Mouse (Mus musculus) thymus, adult 2 months (tissue): ENCODE measurements around the gene Gtf3c4.

Experiments used
- CTCF ChIP-seq: fragments of 200-500 bp; IDR thresholded peaks from 2 replicates; pipeline ENCODE4 v1.5.1; 2012; ENCODE audit warnings: mild to moderate bottlenecking, control low read depth, low read length, moderate library complexity, borderline replicate concordance; ENCODE audit not compliant: control insufficient read depth, poor library complexity, insufficient read depth; ENCODE audit errors: extremely low read depth
- POLR2A ChIP-seq: fragments of 200-500 bp; IDR thresholded peaks from 2 replicates; pipeline ENCODE4 v1.6.1; 2012; ENCODE audit warnings: mild to moderate bottlenecking, low read length, control low read depth, moderate library complexity; ENCODE audit not compliant: control insufficient read depth, poor library complexity, insufficient read depth; ENCODE audit errors: extremely low read depth

DNA sequence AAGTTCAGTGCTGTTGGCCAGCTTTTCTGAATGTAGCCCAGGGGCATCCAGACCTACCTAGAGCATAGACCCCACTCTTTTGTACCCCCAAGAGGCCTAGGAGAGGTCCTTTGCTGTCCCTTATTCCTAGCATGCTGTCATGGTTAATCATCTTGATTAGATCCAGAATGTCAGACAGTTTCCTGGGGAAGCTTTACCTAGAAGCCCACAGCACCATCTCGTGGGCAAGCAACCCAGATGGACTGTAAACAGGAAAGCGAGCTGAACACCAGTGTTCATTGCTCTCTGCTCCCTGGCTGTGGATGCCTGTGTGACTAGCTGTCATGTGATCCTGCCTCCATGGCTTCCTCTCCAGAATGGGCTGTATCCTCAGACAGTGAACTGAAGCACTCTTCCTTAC, 63.4 kb downstream of the Gtf3c4 start:
- no peak for TF ChIP-seq POLR2A
- no peak for TF ChIP-seq CTCF
